Mouse (Mus musculus): ENCODE results near the gene Btbd16. TPM values are rescaled to one million over a fixed set of nuclear protein-coding genes. Genes with fewer than 3 reads are reported as not detected.

The Btbd16 gene
- polyA plus RNA-seq, 1 experiment from 2014 or later: not detected

- 23% methylated on average over 18 of the region's 21 CpGs for WGBS
- Histone ChIP-seq H3K4me2 (replicated peaks; ENCODE audit: low read depth, low read length) (no peak overlapping the region), H3K9ac (ENCODE audit: low read depth, low read length) (no peak overlapping the region), H3K9me3 (ENCODE audit: control insufficient read depth, low read length) (no peaks in the 10 kb centered on the region), H3K4me3 (ENCODE audit: low read length) (no peak overlapping the region), H3K4me1 (ENCODE audit: control insufficient read depth, insufficient read depth, low read length) (peaks cover 30% of the 10 kb centered on the region), H3K27ac (ENCODE audit: low read depth, low read length) (no peak overlapping the region), H3K36me3 (ENCODE audit: control insufficient read depth, insufficient read depth, low read length) (no peaks in the 10 kb centered on the region), H3K27me3 (ENCODE audit: control insufficient read depth, insufficient read depth, low read length) (no peaks in the 10 kb centered on the region)
- ATAC-seq (ENCODE audit: low FRiP score, low TSS enrichment): peak; percentile 97
Observed at GRCm38 (mm10) chr7:130834299-130834698, 60.4 kb downstream of the Btbd16 start.

GRCm38 (mm10) chr7:130834958-130835861 is 61.3 kb downstream of the Btbd16 start:
- H3K4me2 ChIP-seq (replicated peaks; ENCODE audit: low read depth, low read length): no peak overlapping the region
- no peaks in the 10 kb centered on the region for H3K9me3 ChIP-seq (ENCODE audit: control insufficient read depth, low read length)
- H3K4me3 ChIP-seq (ENCODE audit: low read length): no peak overlapping the region
- no peak overlapping the region for H3K9ac ChIP-seq (ENCODE audit: low read depth, low read length)
- peak overlapping the region; percentile 67; the same call in 1 of the 2 replicates for H3K27ac ChIP-seq (ENCODE audit: low read depth, low read length)
- H3K36me3 ChIP-seq (ENCODE audit: control insufficient read depth, insufficient read depth, low read length): no peaks in the 10 kb centered on the region
- H3K27me3 ChIP-seq (ENCODE audit: control insufficient read depth, insufficient read depth, low read length): no peaks in the 10 kb centered on the region
- H3K4me1 ChIP-seq (ENCODE audit: control insufficient read depth, insufficient read depth, low read length): peaks cover 32% of the 10 kb centered on the region
- 7% methylated on average over 18 of the region's 18 CpGs for WGBS
- 0 out of 2 replicates have a peak, but pooled peaks have one; percentile 14 for ATAC-seq (ENCODE audit: low FRiP score, low TSS enrichment)

GRCm38 (mm10) chr7:130836066-130836465 is 62.2 kb downstream of the Btbd16 start:
- no peak overlapping the region for H3K4me3 ChIP-seq (ENCODE audit: low read length)
- no peak overlapping the region for H3K4me2 ChIP-seq (replicated peaks; ENCODE audit: low read depth, low read length)
- WGBS: 66% methylated on average over 9 of the region's 9 CpGs
- no peaks in the 10 kb centered on the region for H3K36me3 ChIP-seq (ENCODE audit: control insufficient read depth, insufficient read depth, low read length)
- H3K27ac ChIP-seq (ENCODE audit: low read depth, low read length): no peak overlapping the region
- H3K9me3 ChIP-seq (ENCODE audit: control insufficient read depth, low read length): no peaks in the 10 kb centered on the region
- no peaks in the 10 kb centered on the region for H3K27me3 ChIP-seq (ENCODE audit: control insufficient read depth, insufficient read depth, low read length)
- H3K9ac ChIP-seq (ENCODE audit: low read depth, low read length): no peak overlapping the region
- no peak for ATAC-seq (ENCODE audit: low FRiP score, low TSS enrichment)
- peaks cover 32% of the 10 kb centered on the region for H3K4me1 ChIP-seq (ENCODE audit: control insufficient read depth, insufficient read depth, low read length)

- H3K27me3 ChIP-seq (ENCODE audit: control insufficient read depth, insufficient read depth, low read length): no peaks in the 10 kb centered on the region
- ATAC-seq (ENCODE audit: low FRiP score, low TSS enrichment): peak; percentile 72
- no peaks in the 10 kb centered on the region for H3K36me3 ChIP-seq (ENCODE audit: control insufficient read depth, insufficient read depth, low read length)
- WGBS: 24% methylated on average over 12 of the region's 12 CpGs
- 0 out of 2 replicates have a peak overlapping the region, but pooled peaks have one; percentile 5 for H3K4me2 ChIP-seq (replicated peaks; ENCODE audit: low read depth, low read length)
- H3K9me3 ChIP-seq (ENCODE audit: control insufficient read depth, low read length): no peaks in the 10 kb centered on the region
- H3K27ac ChIP-seq (ENCODE audit: low read depth, low read length): peak overlapping the region; percentile 85
- H3K4me3 ChIP-seq (ENCODE audit: low read length): no peak overlapping the region
- no peak overlapping the region for H3K9ac ChIP-seq (ENCODE audit: low read depth, low read length)
- H3K4me1 ChIP-seq (ENCODE audit: control insufficient read depth, insufficient read depth, low read length): peaks cover 32% of the 10 kb centered on the region
Observed at GRCm38 (mm10) chr7:130837941-130838657, 64.2 kb downstream of the Btbd16 start.

GRCm38 (mm10) chr7:130838658-130839025 is 64.8 kb downstream of the Btbd16 start:
- peaks cover 32% of the 10 kb centered on the region for H3K4me1 ChIP-seq (ENCODE audit: control insufficient read depth, insufficient read depth, low read length)
- peak overlapping the region; percentile 85; the same call in 1 of the 2 replicates for H3K27ac ChIP-seq (ENCODE audit: low read depth, low read length)
- H3K4me2 ChIP-seq (replicated peaks; ENCODE audit: low read depth, low read length): no peak overlapping the region
- H3K4me3 ChIP-seq (ENCODE audit: low read length): no peak overlapping the region
- 59% methylated on average over 3 of the region's 3 CpGs for WGBS
- no peaks in the 10 kb centered on the region for H3K9me3 ChIP-seq (ENCODE audit: control insufficient read depth, low read length)
- no peak for ATAC-seq (ENCODE audit: low FRiP score, low TSS enrichment)
- H3K36me3 ChIP-seq (ENCODE audit: control insufficient read depth, insufficient read depth, low read length): no peaks in the 10 kb centered on the region
- no peaks in the 10 kb centered on the region for H3K27me3 ChIP-seq (ENCODE audit: control insufficient read depth, insufficient read depth, low read length)
- H3K9ac ChIP-seq (ENCODE audit: low read depth, low read length): no peak overlapping the region

GRCm38 (mm10) chr7:130839380-130840100 is 65.7 kb downstream of the Btbd16 start:
- WGBS: 81% methylated on average over 12 of the region's 12 CpGs
- Histone ChIP-seq H3K4me3 (ENCODE audit: low read length) (no peak overlapping the region), H3K9ac (ENCODE audit: low read depth, low read length) (no peak overlapping the region), H3K27me3 (ENCODE audit: control insufficient read depth, insufficient read depth, low read length) (no peaks in the 10 kb centered on the region), H3K27ac (ENCODE audit: low read depth, low read length) (no peak overlapping the region), H3K4me1 (ENCODE audit: control insufficient read depth, insufficient read depth, low read length) (peaks cover 32% of the 10 kb centered on the region), H3K4me2 (replicated peaks; ENCODE audit: low read depth, low read length) (no peak overlapping the region), H3K36me3 (ENCODE audit: control insufficient read depth, insufficient read depth, low read length) (no peaks in the 10 kb centered on the region), H3K9me3 (ENCODE audit: control insufficient read depth, low read length) (no peaks in the 10 kb centered on the region)
- ATAC-seq (ENCODE audit: low FRiP score, low TSS enrichment): no peak

GRCm38 (mm10) chr7:130847164-130847718 is 73.4 kb downstream of the Btbd16 start:
- no peak overlapping the region for H3K27ac ChIP-seq (ENCODE audit: low read depth, low read length)
- no peaks in the 10 kb centered on the region for H3K36me3 ChIP-seq (ENCODE audit: control insufficient read depth, insufficient read depth, low read length)
- H3K4me3 ChIP-seq (ENCODE audit: low read length): no peak overlapping the region
- no peaks in the 10 kb centered on the region; the same call in 1 of the 2 replicates for H3K4me1 ChIP-seq (ENCODE audit: control insufficient read depth, insufficient read depth, low read length)
- no peaks in the 10 kb centered on the region for H3K9me3 ChIP-seq (ENCODE audit: control insufficient read depth, low read length)
- no peak overlapping the region for H3K4me2 ChIP-seq (replicated peaks; ENCODE audit: low read depth, low read length)
- H3K27me3 ChIP-seq (ENCODE audit: control insufficient read depth, insufficient read depth, low read length): no peaks in the 10 kb centered on the region
- no peak for ATAC-seq (ENCODE audit: low FRiP score, low TSS enrichment)
- H3K9ac ChIP-seq (ENCODE audit: low read depth, low read length): no peak overlapping the region
- 86% methylated on average over 17 of the region's 17 CpGs for WGBS

GRCm38 (mm10) chr7:130854684-130855292 is 80.9 kb downstream of the Btbd16 start:
- WGBS: 79% methylated on average over 4 of the region's 4 CpGs
- no peak overlapping the region for H3K4me3 ChIP-seq (ENCODE audit: low read length)
- no peaks in the 10 kb centered on the region for H3K4me1 ChIP-seq (ENCODE audit: control insufficient read depth, insufficient read depth, low read length)
- H3K27ac ChIP-seq (ENCODE audit: low read depth, low read length): no peak overlapping the region
- no peaks in the 10 kb centered on the region for H3K9me3 ChIP-seq (ENCODE audit: control insufficient read depth, low read length)
- H3K36me3 ChIP-seq (ENCODE audit: control insufficient read depth, insufficient read depth, low read length): no peaks in the 10 kb centered on the region
- H3K27me3 ChIP-seq (ENCODE audit: control insufficient read depth, insufficient read depth, low read length): no peaks in the 10 kb centered on the region
- no peak overlapping the region for H3K4me2 ChIP-seq (replicated peaks; ENCODE audit: low read depth, low read length)
- no peak overlapping the region for H3K9ac ChIP-seq (ENCODE audit: low read depth, low read length)
- no peak for ATAC-seq (ENCODE audit: low FRiP score, low TSS enrichment)
